Mouse (Mus musculus) small intestine, adult 2 months (tissue): Measurements from ENCODE around the gene Cd22. TPM values are rescaled to one million over a fixed set of nuclear protein-coding genes. Genes with fewer than 3 reads are reported as not detected.

Experiments
- H3K27ac ChIP-seq: fragments of 200-500 bp; 2 replicates; pipeline ENCODE4 v1.5.1; 2012; ENCODE audit warnings: low read depth, low read length, control low read depth, inconsistent platforms; ENCODE audit not compliant: insufficient read depth
- H3K27me3 ChIP-seq: fragments of 200-500 bp; 2 replicates; pipeline ENCODE4 v1.6.1; 2012; ENCODE audit warnings: mild to moderate bottlenecking, moderate library complexity, low read length, inconsistent platforms; ENCODE audit not compliant: control insufficient read depth, insufficient read depth
- H3K36me3 ChIP-seq: fragments of 200-500 bp; 2 replicates; pipeline ENCODE4 v1.6.1; 2012; ENCODE audit warnings: mild to moderate bottlenecking, low read length, control low read depth, inconsistent platforms; ENCODE audit not compliant: control insufficient read depth, insufficient read depth
- H3K4me1 ChIP-seq: fragments of 200-500 bp; 2 replicates; pipeline ENCODE4 v1.6.1; 2012; ENCODE audit warnings: low read length, inconsistent platforms, mixed read lengths; ENCODE audit not compliant: control insufficient read depth, insufficient read depth, insufficient read length
- H3K4me3 ChIP-seq: fragments of 200-500 bp; 2 replicates; pipeline ENCODE4 v1.5.1; 2012; ENCODE audit warnings: low read depth, mild to moderate bottlenecking, control low read depth, inconsistent platforms, low read length, moderate library complexity
- CTCF ChIP-seq: fragments of 200-500 bp; IDR thresholded peaks from 2 replicates; pipeline ENCODE4 v1.5.1; 2012; ENCODE audit warnings: low read depth, mild to moderate bottlenecking, control low read depth, inconsistent platforms, low read length, moderate library complexity, mixed read lengths; ENCODE audit not compliant: insufficient replicate concordance, insufficient read length; ENCODE audit errors: extremely low read depth
- POLR2A ChIP-seq: fragments of 200-500 bp; IDR thresholded peaks from 2 replicates; pipeline ENCODE4 v1.6.1; 2012; ENCODE audit warnings: low read depth, mild to moderate bottlenecking, control low read depth, inconsistent platforms, low read length, moderate library complexity
- WGBS: fragments of 180-500 bp; shearing (Covaris S2); methylation state at CpG from one replicate; pipeline ENCODE4 v1.1.7; 2018; 5-methylcytosine and 5-hydroxymethylcytosine counted together
- polyA plus RNA-seq: library from polyadenylated mRNA; depleted of rRNA; stranded (reverse); fragments of >200 nt; gene quantifications from 2 replicates; pipeline ENCODE4 v1.2.3, GENCODE M21; 2012

Cd22 gene
- polyA plus RNA-seq, 1 experiment: 9.2 TPM

DNA sequence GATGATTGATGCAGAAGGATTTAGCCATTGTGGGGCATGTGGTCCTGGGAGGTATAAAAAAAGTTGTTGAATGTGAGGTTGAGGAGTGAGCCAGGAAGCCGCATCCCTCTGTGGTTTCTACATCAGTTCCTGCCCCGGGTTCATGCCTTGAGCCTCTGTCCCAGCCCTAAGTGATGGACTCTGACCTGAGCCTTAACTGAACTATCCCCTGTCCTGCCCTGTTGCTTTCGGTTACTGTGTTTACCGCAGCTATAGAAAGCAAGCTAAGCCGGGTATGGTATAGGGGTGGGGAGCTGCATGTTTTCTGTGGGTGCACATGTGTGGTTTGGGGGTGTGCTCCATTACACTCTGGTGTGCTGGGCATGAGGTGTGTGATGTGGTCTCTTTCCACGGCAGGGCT, 29.6 kb upstream of the Cd22 start:
- Histone ChIP-seq H3K36me3 (no peaks in the 10 kb centered on the region), H3K27ac (no peak overlapping the region), H3K4me1 (peaks cover 14% of the 10 kb centered on the region), H3K4me3 (no peak overlapping the region), H3K27me3 (no peaks in the 10 kb centered on the region)
- no peak for TF ChIP-seq POLR2A
- TF ChIP-seq CTCF: no peak
- WGBS: 30% methylated on average over 6 of the region's 6 CpGs

DNA sequence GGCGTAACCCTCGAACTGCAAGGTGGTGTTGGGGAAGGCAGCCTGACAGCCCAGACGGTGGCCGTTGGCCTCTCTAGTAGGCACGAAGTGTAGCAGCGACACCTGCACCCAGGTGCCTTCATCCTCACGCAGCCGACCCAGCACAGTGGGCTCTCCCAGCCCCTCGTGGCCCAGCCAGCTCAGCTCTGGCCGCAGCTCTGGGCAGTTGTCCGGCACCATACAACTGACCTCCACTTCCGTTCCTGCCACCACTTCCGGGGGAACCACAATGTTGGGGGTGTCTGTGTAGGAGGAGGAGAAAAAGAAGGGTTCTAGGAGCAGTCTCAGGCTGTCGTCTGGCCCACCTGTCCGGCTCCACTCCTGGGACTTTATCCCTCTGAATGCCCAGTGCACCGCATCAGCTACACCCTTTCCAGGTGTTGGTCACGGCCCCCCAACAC, 28.9 kb upstream of the Cd22 start:
- no peaks in the 10 kb centered on the region for H3K27me3 ChIP-seq
- H3K4me3 ChIP-seq: peak overlapping the region; percentile 43
- H3K27ac ChIP-seq: no peak overlapping the region
- no peaks in the 10 kb centered on the region for H3K36me3 ChIP-seq
- WGBS: 22% methylated on average over 17 of the region's 17 CpGs
- peaks cover 14% of the 10 kb centered on the region for H3K4me1 ChIP-seq
- no peak for TF ChIP-seq CTCF

DNA sequence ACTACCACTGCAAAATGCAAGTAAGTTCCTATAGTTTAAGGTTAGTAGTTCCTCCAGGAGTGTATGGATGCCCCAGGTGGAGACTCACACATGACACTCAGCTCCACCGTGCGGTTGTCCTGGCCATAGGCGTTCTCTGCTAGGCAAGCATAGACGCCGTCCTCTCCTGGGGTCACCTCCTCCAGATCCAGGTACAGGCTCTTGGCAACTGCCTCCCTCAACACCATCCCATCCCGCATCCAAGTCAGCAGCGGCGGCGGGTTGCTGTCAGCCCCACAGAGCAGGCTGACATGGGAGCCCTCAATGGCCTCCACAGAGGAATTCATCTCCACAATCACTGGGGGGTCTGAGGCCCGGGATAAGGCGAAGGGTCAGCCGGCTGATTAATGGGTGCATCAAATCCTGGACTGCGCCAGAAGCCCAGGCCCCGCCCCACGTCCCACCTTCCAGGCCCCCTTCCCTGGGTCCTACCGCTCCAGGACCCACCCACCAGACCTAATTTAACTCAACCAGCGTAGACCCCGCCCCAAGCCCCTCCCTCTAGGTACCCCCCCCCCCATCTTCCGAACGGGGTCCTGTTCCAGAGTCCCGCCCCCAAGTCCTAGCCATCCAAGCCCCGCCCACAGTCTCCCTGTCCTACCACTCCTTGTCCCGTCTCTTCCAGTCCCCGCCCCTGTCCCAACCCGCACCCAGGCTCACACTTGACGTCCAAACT, 28.3 kb upstream of the Cd22 start:
- peak overlapping the region; percentile 43 for H3K4me3 ChIP-seq
- peaks cover 14% of the 10 kb centered on the region for H3K4me1 ChIP-seq
- 2% methylated on average over 24 of the region's 26 CpGs for WGBS
- no peaks in the 10 kb centered on the region for H3K27me3 ChIP-seq
- H3K36me3 ChIP-seq: no peaks in the 10 kb centered on the region
- TF ChIP-seq POLR2A (no peak), CTCF (no peak)
- H3K27ac ChIP-seq: no peak overlapping the region

DNA sequence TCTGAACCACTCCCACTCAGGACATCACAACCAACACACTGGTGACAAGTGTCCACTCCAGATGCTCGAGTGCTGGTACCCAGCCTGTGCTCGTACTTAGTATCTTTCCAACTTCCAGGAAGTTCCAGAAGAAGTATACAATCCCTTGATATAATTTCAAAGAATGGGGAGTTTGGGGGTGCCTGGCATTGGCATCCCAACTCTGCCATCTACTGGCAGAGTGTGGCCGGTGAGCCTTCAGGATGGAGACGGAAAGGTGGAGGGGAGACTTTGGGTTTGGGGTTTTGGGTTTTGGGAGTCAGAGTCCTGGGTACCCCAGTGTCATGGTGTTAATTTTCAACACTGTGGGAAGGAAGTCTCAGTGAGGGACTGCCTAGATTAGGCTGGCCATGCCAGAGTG, 23.9 kb upstream of the Cd22 start:
- TF ChIP-seq CTCF (peak; percentile 47; the same call in 1 of the 2 replicates), POLR2A (no peak)
- no peaks in the 10 kb centered on the region for H3K27me3 ChIP-seq
- peaks cover 4% of the 10 kb centered on the region for H3K4me1 ChIP-seq
- H3K27ac ChIP-seq: no peak overlapping the region
- H3K36me3 ChIP-seq: no peaks in the 10 kb centered on the region
- no peak overlapping the region for H3K4me3 ChIP-seq
- 18% methylated on average over 4 of the region's 4 CpGs for WGBS

DNA sequence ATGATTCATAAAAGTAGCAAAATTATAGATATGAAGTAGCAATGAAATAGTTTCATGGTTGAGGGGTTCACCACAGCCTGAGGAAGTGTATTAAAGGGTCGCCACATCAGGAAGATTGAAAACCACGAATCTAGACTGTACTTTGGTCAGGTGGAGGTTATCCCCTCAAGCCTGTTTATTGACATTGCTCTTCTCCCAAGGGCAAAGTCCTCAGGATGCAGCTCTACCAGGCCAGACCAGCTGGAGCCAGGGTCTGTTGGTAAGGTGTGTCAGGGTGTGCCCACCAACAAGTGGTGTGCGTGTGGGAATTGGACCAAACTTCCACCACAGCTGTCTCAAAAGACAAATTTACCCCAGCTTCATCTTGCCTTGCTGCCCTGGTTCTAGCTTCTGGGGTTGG, 15.1 kb upstream of the Cd22 start:
- WGBS: 38% methylated on average over 3 of the region's 3 CpGs
- TF ChIP-seq POLR2A (no peak), CTCF (no peak)
- Histone ChIP-seq H3K4me3 (no peak overlapping the region), H3K27ac (no peak overlapping the region), H3K4me1 (peaks cover 8% of the 10 kb centered on the region), H3K36me3 (no peaks in the 10 kb centered on the region), H3K27me3 (no peaks in the 10 kb centered on the region)

DNA sequence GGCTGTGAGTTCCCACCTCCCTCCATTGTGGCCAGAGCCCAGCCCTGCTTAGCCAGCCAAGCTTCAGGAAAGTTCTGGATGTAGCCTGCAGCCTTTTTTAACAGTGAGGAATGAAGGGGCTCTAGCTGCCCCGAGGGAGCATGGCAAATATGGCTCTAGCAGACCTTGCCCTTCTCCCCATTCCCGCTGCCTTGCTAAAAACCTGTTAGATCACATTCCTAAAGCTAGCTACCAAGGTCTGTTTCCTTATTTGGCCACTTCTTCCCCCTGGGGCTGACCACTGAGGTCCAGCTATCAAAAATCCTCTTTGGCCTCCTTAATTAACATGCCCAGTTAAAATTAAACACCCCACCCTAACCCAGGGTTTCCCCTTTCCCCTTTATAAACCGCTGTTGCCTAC, 12.4 kb upstream of the Cd22 start:
- Histone ChIP-seq H3K27ac (no peak overlapping the region), H3K27me3 (no peaks in the 10 kb centered on the region), H3K4me3 (no peak overlapping the region), H3K36me3 (no peaks in the 10 kb centered on the region), H3K4me1 (peaks cover 8% of the 10 kb centered on the region)
- 40% methylated on average over 3 of the region's 3 CpGs for WGBS
- TF ChIP-seq POLR2A: no peak
- TF ChIP-seq CTCF: no peak

DNA sequence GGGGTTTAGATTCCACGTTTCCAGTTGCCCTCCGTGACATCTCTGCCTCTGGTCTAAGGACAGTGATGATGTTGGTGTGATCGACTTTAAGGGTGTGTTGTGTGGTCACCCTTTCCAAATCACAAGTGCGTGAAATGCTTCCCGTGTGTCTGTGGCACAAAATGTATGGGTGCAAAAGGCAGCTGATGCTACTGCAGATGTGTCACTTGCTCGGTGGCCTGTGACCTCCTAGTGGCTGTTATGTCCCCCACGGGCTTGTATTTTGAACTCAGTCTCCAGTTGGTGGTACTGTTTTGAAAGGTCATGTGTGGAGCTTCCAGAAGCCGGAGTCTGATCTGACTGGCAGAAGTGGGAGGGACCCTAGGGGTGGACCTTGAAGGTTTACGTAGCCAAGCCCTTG, 11.6 kb upstream of the Cd22 start:
- 87% methylated on average over 9 of the region's 9 CpGs for whole genome bisulfite sequencing
- Histone ChIP-seq H3K4me3 (no peak overlapping the region), H3K27ac (no peak overlapping the region), H3K27me3 (no peaks in the 10 kb centered on the region), H3K4me1 (peaks cover 8% of the 10 kb centered on the region), H3K36me3 (no peaks in the 10 kb centered on the region)
- TF ChIP-seq CTCF: no peak
- no peak for TF ChIP-seq POLR2A

DNA sequence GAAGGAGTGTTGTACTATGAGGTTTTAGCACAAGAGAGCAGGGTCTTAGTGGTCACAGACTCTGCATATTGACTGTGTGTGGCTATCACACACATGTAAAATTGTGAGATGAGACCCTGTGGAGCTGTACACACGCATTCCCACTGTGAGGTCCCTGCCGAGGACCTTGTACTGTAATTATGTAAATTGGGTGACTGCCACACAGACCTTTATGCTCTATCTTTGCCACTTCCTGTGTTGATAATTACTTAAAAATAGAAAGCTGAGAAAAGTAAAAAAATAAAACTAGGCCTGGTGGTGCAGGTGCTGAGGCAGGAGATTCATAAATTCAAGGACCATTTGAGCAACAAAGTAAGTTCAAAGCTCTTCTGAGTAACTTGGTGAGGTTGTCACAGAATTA, 10.5 kb upstream of the Cd22 start:
- Histone ChIP-seq H3K27me3 (no peaks in the 10 kb centered on the region), H3K36me3 (no peaks in the 10 kb centered on the region), H3K4me1 (peaks cover 8% of the 10 kb centered on the region), H3K27ac (no peak overlapping the region), H3K4me3 (no peak overlapping the region)
- TF ChIP-seq POLR2A (no peak), CTCF (no peak)
- WGBS: 15% methylated on average over 2 of the region's 2 CpGs
